ENCODE assay signal across 18 mouse cellular contexts in genomic region chr11:52128316-52129061, GRCm38 (mm10). TPM values are rescaled to one million over a fixed set of nuclear protein-coding genes. Genes with fewer than 3 reads are reported as not detected.
DNase-seq lines count a peak whose midpoint lies in the region; ATAC-seq lines count a peak whose summit lies in the region.
"Had no signal": no experiment of that assay in that cellular context is flagged by ENCODE, and none has a peak within 500 bp of the region (broad histone marks: within the 10 kb centered on the region; RNA-seq: fewer than 3 reads in every experiment).

No protein-coding gene starts in this region.

- H3K4me1 ChIP-seq in limb, embryonic 12.5 days (replicated peaks) = no peaks in the 10 kb centered on the region
- no peaks in the 10 kb centered on the region for H3K4me1 ChIP-seq in limb, embryonic 10.5 days
- H3K4me1 ChIP-seq: embryonic facial prominence, embryonic 15.5 days had no signal

- no peaks in the 10 kb centered on the region for H3K9me3 ChIP-seq in limb, embryonic 12.5 days
- no peaks in the 10 kb centered on the region for H3K9me3 ChIP-seq in limb, embryonic 10.5 days (replicated peaks)
- H3K9me3 ChIP-seq: embryonic facial prominence, embryonic 15.5 days had no signal

- H3K27ac ChIP-seq in limb, embryonic 12.5 days = peak overlapping the region; percentile 23; the same call in 1 of the 2 replicates
- no peak overlapping the region for H3K27ac ChIP-seq in limb, embryonic 10.5 days

- H3K4me3 ChIP-seq in limb, embryonic 12.5 days (replicated peaks) = no peak overlapping the region
- H3K4me3 ChIP-seq in limb, embryonic 10.5 days = no peak overlapping the region
- H3K4me3 ChIP-seq: embryonic facial prominence, embryonic 15.5 days had no signal

- intact Hi-C loops in left cerebral cortex, postnatal 36 days (cut with DNase I) = loop anchor here (10.0 kb wide), 1 partner anchor 314 kb away; no protein-coding TSS in a partner anchor

- no peaks in the 10 kb centered on the region for H3K27me3 ChIP-seq in limb, embryonic 12.5 days
- H3K27me3 ChIP-seq in limb, embryonic 10.5 days (ENCODE audit: low read depth, poor library complexity, severe bottlenecking) = no peaks in the 10 kb centered on the region
- H3K27me3 ChIP-seq: embryonic facial prominence, embryonic 15.5 days; Patski had no signal

- peaks cover 32% of the 10 kb centered on the region for H3K36me3 ChIP-seq in limb, embryonic 12.5 days
- H3K36me3 ChIP-seq in limb, embryonic 10.5 days = peaks cover 45% of the 10 kb centered on the region

- no peak for DNase-seq in frontal cortex, postnatal 25 days (ENCODE audit: low spot score in 2 of 2)
- DNase-seq in limb, embryonic 10.5 days (ENCODE audit: low spot score) = no peak
- DNase-seq in brain, adult 2 months (ENCODE audit: low read depth, low spot score) = peak; percentile 65
- peak; percentile 30 to 32 for DNase-seq in left cerebral cortex, postnatal 36 days (ENCODE audit: low spot score in 2 of 2)
- no peak for DNase-seq in cerebellum, adult 9-11 months
- no peak for DNase-seq in natural killer cell, adult 2 months (ENCODE audit: low spot score in 2 of 2)
- DNase-seq: adrenal gland, adult 8-10 months; cerebellum, adult 11 months; gastrocnemius, postnatal 25 days had no signal

- WGBS in limb, embryonic 12.5 days = 74% methylated on average over 5 of the region's 5 CpGs
- 76% methylated on average over 5 of the region's 5 CpGs for WGBS in limb, embryonic 10.5 days

- peak; percentile 42 for ATAC-seq in frontal cortex, adult (ENCODE audit: low TSS enrichment)
- ATAC-seq in limb, embryonic 12.5 days (ENCODE audit: insufficient number of reproducible peaks, insufficient read depth, low FRiP score, low TSS enrichment, low read depth) = no peak
- ATAC-seq: Patski had no signal

- no peak overlapping the region for H3K9ac ChIP-seq in limb, embryonic 12.5 days (replicated peaks)
- H3K9ac ChIP-seq: embryonic facial prominence, embryonic 15.5 days; lung, embryonic 14.5 days had no signal

- H3K4me2 ChIP-seq in limb, embryonic 12.5 days = no peak overlapping the region
- H3K4me2 ChIP-seq: embryonic facial prominence, embryonic 15.5 days; lung, embryonic 14.5 days had no signal

RNA-seq across cellular contexts. Expression of gene Olfr1373, which starts 16.8 kb away (rescaled TPM):
- polyA plus RNA-seq in limb, embryonic 12.5 days (2016; fragmentation: Nextera tagmentation; extraction: Ambion mirVana) = not detected in 2 replicates
- not detected in 2 replicates for polyA plus RNA-seq in limb, embryonic 10.5 days (2016; fragmentation: Nextera tagmentation; extraction: Ambion mirVana)
- not detected for total RNA-seq in left cerebral cortex, postnatal 36 days (2021)
- total RNA-seq: adrenal gland, adult 8-10 months; gastrocnemius, postnatal 25 days; heart, postnatal 25 days; left cerebral cortex, postnatal 10 days had no signal
- polyA plus RNA-seq: embryonic facial prominence, embryonic 15.5 days; kidney, embryonic 14.5 days; lung, embryonic 14.5 days; Patski; thymus, adult 2 months had no signal

RNA-seq across cellular contexts. Expression of gene Ppp2ca, which starts 30.0 kb away (rescaled TPM):
- polyA plus RNA-seq in limb, embryonic 12.5 days (2016; fragmentation: Nextera tagmentation; extraction: Ambion mirVana) = 107 and 108 TPM in 2 replicates
- polyA plus RNA-seq in limb, embryonic 10.5 days (2016; fragmentation: Nextera tagmentation; extraction: Ambion mirVana) = 89.8 and 92.2 TPM in 2 replicates
- 100 to 1,000 TPM; 116 to 120 TPM for total RNA-seq in left cerebral cortex, postnatal 36 days (2021)

Comparison
In these comparisons a context has a peak if more than half of its experiments do, and no peak if none do; other contexts are left out.
1. DNase-seq: peak in brain, adult 2 months (single experiment) and left cerebral cortex, postnatal 36 days (2 of 2); none in frontal cortex, postnatal 25 days (0 of 2), limb, embryonic 10.5 days (single experiment), cerebellum, adult 9-11 months (single experiment) and natural killer cell, adult 2 months (0 of 2).